Mouse (Mus musculus) CH12.LX (cell line): ENCODE measurements around the gene Tmem251.

ENCODE experiments used
- CTCF ChIP-seq, 2 experiments: IDR thresholded peaks in 1 of 2; conservative IDR thresholded peaks in 1 of 2; 2 replicates each; pipeline ENCODE4 v1.5.1; 2011 to 2012; ENCODE audit warnings: low read depth in 2 of 2, low read length in 2 of 2, improper control_type of control experiment in 1 of 2, inconsistent platforms in 1 of 2, mild to moderate bottlenecking in 1 of 2, moderate library complexity in 1 of 2
- HCFC1 ChIP-seq: IDR thresholded peaks from 2 replicates; pipeline ENCODE4 v1.6.1; 2012; ENCODE audit warnings: low read depth, mild to moderate bottlenecking, inconsistent platforms, low read length, improper control_type of control experiment
- JUN ChIP-seq: IDR thresholded peaks from 2 replicates; pipeline ENCODE4 v1.6.1; 2011; ENCODE audit warnings: low read depth, mild to moderate bottlenecking, low read length, improper control_type of control experiment, moderate library complexity; ENCODE audit not compliant: insufficient read depth
- MAFK ChIP-seq: IDR thresholded peaks from 2 replicates; pipeline ENCODE4 v1.6.1; 2011; ENCODE audit warnings: low read length, improper control_type of control experiment; ENCODE audit not compliant: insufficient replicate concordance
- MEF2A ChIP-seq: IDR thresholded peaks from 2 replicates; pipeline ENCODE4 v1.6.1; 2014; ENCODE audit warnings: low read depth, mild to moderate bottlenecking, inconsistent platforms, low read length, improper control_type of control experiment, borderline replicate concordance
- MYC ChIP-seq: IDR thresholded peaks from 2 replicates; pipeline ENCODE4 v1.6.1; 2011; ENCODE audit warnings: low read depth, mild to moderate bottlenecking, improper control_type of control experiment, low read length
- POLR2A ChIP-seq: IDR thresholded peaks from 2 replicates; pipeline ENCODE4 v1.6.1; 2011; ENCODE audit warnings: low read depth, mild to moderate bottlenecking, improper control_type of control experiment, low read length
- SMC3 ChIP-seq: IDR thresholded peaks from 2 replicates; pipeline ENCODE4 v1.6.1; 2011; ENCODE audit warnings: low read depth, low read length, improper control_type of control experiment
- TCF12 ChIP-seq: IDR thresholded peaks from 2 replicates; pipeline ENCODE4 v1.6.1; 2014; ENCODE audit warnings: low read depth, mild to moderate bottlenecking, inconsistent platforms, low read length, improper control_type of control experiment
- USF1 ChIP-seq: IDR thresholded peaks from 2 replicates; pipeline ENCODE4 v1.6.1; 2014; ENCODE audit warnings: low read depth, mild to moderate bottlenecking, inconsistent platforms, low read length, improper control_type of control experiment
- USF2 ChIP-seq: conservative IDR thresholded peaks from 2 replicates; pipeline ENCODE4 v1.6.1; 2011; ENCODE audit warnings: low read depth, low read length, improper control_type of control experiment
- ZC3H11A ChIP-seq: IDR thresholded peaks from 2 replicates; pipeline ENCODE4 v1.6.1; 2012; ENCODE audit warnings: low read depth, mild to moderate bottlenecking, inconsistent platforms, low read length, improper control_type of control experiment

- TF ChIP-seq ZC3H11A, result no peak
- no peak for TF ChIP-seq TCF12
- peak; percentile 70 for TF ChIP-seq SMC3
- TF ChIP-seq USF1, result no peak
- TF ChIP-seq MEF2A, result no peak
- TF ChIP-seq POLR2A, result no peak
- TF ChIP-seq JUN, result no peak
- TF ChIP-seq CTCF (conservative IDR thresholded peaks at IDR 0.05 in 1 of 2, IDR thresholded peaks at IDR 0.05 in 1 of 2; ENCODE audit: low read depth in 2 of 2, low read length in 2 of 2), result peak in 1 of 2 experiments; percentile 70; a peak in 2 of 4 replicates
- TF ChIP-seq MYC, result no peak
- no peak for TF ChIP-seq HCFC1
- no peak for TF ChIP-seq USF2
- TF ChIP-seq MAFK, result no peak
Observed at GRCm38 (mm10) chr12:102708220-102708619, 35.3 kb upstream of the Tmem251 start.
